Mouse (Mus musculus): Measurements from ENCODE around the gene Agl. TPM values are rescaled to one million over a fixed set of nuclear protein-coding genes. Genes with fewer than 3 reads are reported as not detected.

The Agl gene
- polyA plus RNA-seq (2015; fragmentation: Nextera tagmentation; extraction: Ambion mirVana) = 9.5 and 13.5 TPM in 2 replicates

DNA sequence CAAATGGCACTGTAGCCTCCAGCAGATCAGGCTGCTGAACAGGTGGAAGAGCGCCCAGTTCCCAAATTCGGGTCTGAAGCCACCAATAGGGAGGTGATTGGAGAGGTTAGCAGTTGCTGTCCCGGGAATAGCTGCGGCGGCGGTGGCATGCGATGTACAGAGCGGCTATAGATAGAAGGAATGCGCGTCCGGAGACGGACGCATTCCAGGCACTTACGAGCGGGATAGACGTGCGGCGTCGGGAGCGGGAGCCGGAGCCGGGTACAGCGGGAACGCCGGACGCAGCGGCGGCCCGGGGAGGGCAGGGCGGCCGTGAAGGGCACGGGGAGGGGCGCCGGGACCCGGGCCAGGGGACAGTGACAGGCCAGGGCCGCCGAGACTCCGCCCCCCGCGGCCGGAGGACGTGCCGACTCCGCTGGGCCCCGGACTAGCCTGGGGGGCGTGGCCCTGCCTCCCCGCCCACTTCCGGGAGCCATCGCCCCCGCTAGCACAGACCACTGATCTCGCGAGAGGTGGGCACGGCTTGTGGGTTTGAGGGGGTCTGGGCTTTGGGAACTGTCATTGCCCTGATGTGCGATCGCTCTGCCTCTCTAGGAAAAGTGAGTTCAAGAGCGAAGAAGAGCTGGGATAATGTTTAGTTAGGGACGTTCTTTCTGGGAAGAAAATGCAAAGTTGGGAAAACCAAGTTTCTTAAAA lies at the start of gene Agl:
Gene Agl (minus strand): TSS at position 356 of the 696 bp plus-strand sequence.

DNA sequence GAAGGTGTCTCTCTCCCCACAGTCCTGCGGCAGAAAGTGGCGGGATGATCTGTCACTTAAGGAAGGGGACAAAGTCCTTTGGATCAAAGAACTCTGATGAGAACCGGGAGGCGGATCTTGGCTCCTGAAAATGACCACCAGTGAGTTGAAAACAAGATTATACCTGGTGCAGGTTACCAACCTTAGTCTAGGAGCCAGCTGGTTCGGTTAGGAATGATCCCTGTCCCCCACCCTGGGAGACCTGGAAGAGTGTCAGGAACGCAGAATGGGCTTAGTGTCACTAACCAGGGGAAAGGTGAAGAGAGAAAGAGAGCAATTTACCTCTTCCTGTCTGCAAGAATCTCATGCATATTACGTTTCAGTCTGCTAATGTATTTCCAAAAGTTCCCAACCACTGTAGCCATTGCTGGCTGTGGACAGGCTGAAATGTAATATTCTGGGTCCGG lies 95.5 kb downstream of the Agl start, which contains the start of gene Slc35a3:
Gene Slc35a3 (minus strand): TSS at position 396 of the 446 bp plus-strand sequence.

Other genes starting within 250 kb of the Agl start
- gene Lrrc39, start 245.2 kb downstream of the Agl start, polyA plus RNA-seq (2015; fragmentation: Nextera tagmentation; extraction: Ambion mirVana) = 1.1 and 1.4 TPM in 2 replicates
- gene Sass6, start 213.2 kb downstream of the Agl start, polyA plus RNA-seq (2015; fragmentation: Nextera tagmentation; extraction: Ambion mirVana) = 6.4 and 6.9 TPM in 2 replicates
- 11.8 and 17.6 TPM in 2 replicates for gene Trmt13, start 193.6 kb downstream of the Agl start, polyA plus RNA-seq (2015; fragmentation: Nextera tagmentation; extraction: Ambion mirVana)
- 46.6 and 69.5 TPM in 2 replicates for gene Mfsd14a, start 145.5 kb downstream of the Agl start, polyA plus RNA-seq (2015; fragmentation: Nextera tagmentation; extraction: Ambion mirVana)
- not detected in 2 replicates for gene Gm43191, start 126.9 kb downstream of the Agl start, polyA plus RNA-seq (2015; fragmentation: Nextera tagmentation; extraction: Ambion mirVana)
- gene Slc35a3, start 95.3 kb downstream of the Agl start, polyA plus RNA-seq (2015; fragmentation: Nextera tagmentation; extraction: Ambion mirVana) = 7.0 and 7.4 TPM in 2 replicates
- gene Frrs1, start 51.3 kb upstream of the Agl start, polyA plus RNA-seq (2015; fragmentation: Nextera tagmentation; extraction: Ambion mirVana) = 9.9 and 16.7 TPM in 2 replicates
- not detected in 2 replicates for gene 4930455H04Rik, start 160.1 kb upstream of the Agl start, polyA plus RNA-seq (2015; fragmentation: Nextera tagmentation; extraction: Ambion mirVana)
- gene Palmd, start 160.8 kb upstream of the Agl start, polyA plus RNA-seq (2015; fragmentation: Nextera tagmentation; extraction: Ambion mirVana) = 23.2 and 46.7 TPM in 2 replicates

All from adrenal gland, postnatal 0 days (tissue).